Mouse (Mus musculus): ENCODE measurements at regions not wholly inside any gene's neighbourhood (a gene's known extent, or its start where the extent isn't known, plus 50 kb on each side); places are given as distances from the start of the nearest gene placed in this dataset.

DNA sequence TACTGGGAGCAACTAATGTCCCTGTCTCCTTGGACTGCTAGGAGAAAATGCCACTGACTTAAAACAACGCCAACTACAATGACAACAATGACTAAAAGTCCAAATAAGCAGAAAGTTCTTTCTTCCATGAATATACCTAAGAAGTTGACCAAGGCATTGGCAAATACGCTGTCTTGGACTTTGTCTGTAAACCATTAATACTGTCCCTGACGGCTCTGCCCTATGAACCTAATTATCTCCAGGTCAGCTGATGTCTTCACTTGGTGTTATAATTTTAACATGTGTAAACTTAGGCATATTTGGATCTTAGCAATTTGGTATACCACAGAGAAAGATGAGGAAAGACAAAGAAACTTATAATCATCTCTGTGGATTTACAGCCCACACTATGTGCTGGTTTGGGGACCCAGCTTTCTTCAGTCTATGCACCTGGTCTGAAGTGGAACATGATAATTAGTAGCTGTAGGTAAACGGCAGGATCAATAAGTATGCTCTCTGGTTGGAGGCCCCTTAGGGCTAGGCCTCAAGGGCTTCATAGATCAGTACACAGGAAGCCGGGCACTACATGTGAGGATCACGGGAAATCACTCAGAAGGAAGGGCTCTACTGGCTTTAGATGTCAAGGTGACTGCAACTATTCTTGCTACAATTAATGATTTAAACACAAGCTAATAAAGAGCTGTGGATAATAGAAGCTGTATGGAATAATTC, 380.3 kb upstream of the Adgrl2 start:
- TF ChIP-seq GATA1 (IDR thresholded peaks at IDR 0.05; ENCODE audit: borderline replicate concordance, low read length) (no peak), FLI1 (IDR thresholded peaks at IDR 0.05; ENCODE audit: low read length) (no peak)

All from megakaryocyte, embryonic 14.5 days (primary cell).